Mouse (Mus musculus) heart, embryonic 15.5 days (tissue): ENCODE data around the gene Serbp1. TPM values are rescaled to one million over a fixed set of nuclear protein-coding genes. Genes with fewer than 3 reads are reported as not detected.

Experiments used
- polyA plus RNA-seq: library from polyadenylated mRNA; unstranded; fragments of >200 nt; fragmentation: Nextera tagmentation; extraction: Ambion mirVana; gene quantifications from 2 replicates; pipeline ENCODE4 v1.2.1, GENCODE M21; 2015

Gene Serbp1
- polyA plus RNA-seq, 1 experiment from 2014 or later, result 292 TPM

Other genes starting within 250 kb of the Serbp1 start
- 5.5 and 8.5 TPM in 2 replicates for gene Gadd45a, start 200.7 kb upstream of the Serbp1 start, polyA plus RNA-seq
- gene Il12rb2, start 138.0 kb downstream of the Serbp1 start, polyA plus RNA-seq, result 0.05 and 1.0 TPM in 2 replicates